Mouse (Mus musculus) activated CD4-positive, CD25-positive, alpha-beta regulatory T cell, adult 4 months (primary cell): ENCODE data around the gene Dgcr2. TPM values are rescaled to one million over a fixed set of nuclear protein-coding genes. Genes with fewer than 3 reads are reported as not detected.

Source experiments
- polyA plus RNA-seq, 2 experiments: library from polyadenylated mRNA; unstranded; fragments of 100-300 nt; shearing (Covaris generic); gene quantifications; one replicate each; pipeline ENCODE4 v1.2.1; 2017

Gene Dgcr2
- polyA plus RNA-seq, 2 experiments from 2014 or later: 17.6 to 20.8 TPM

Other genes starting within 250 kb of the Dgcr2 start
- gene Med15, start 165.7 kb downstream of the Dgcr2 start, polyA plus RNA-seq: 10 to 100 TPM; 66.5 to 89.2 TPM
- 10 to 100 TPM; 11.8 to 16.3 TPM for gene Klhl22, start 138.9 kb downstream of the Dgcr2 start, polyA plus RNA-seq
- gene Scarf2, start 101.3 kb downstream of the Dgcr2 start, polyA plus RNA-seq: not detected
- gene B830017H08Rik, start 65.4 kb downstream of the Dgcr2 start, polyA plus RNA-seq: not detected
- gene Car15, start 60.2 kb downstream of the Dgcr2 start, polyA plus RNA-seq: 1 to 10 TPM; 2.7 to 3.3 TPM
- under 1 TPM in 1 of 2 experiments, not detected in 1; 0.15 TPM for gene Gm20518, start 6.9 kb downstream of the Dgcr2 start, polyA plus RNA-seq
- gene Tssk1, start 4.3 kb downstream of the Dgcr2 start, polyA plus RNA-seq: not detected
- not detected for gene Tssk2, start 75 bp upstream of the Dgcr2 start, polyA plus RNA-seq
- gene Ess2, start 12.8 kb upstream of the Dgcr2 start, polyA plus RNA-seq: 10 to 100 TPM; 24.1 to 40.2 TPM
- not detected for gene Gsc2, start 16.5 kb upstream of the Dgcr2 start, polyA plus RNA-seq
- gene Slc25a1, start 29.7 kb upstream of the Dgcr2 start, polyA plus RNA-seq: 10 to 100 TPM in 1 of 2 experiments, 1 to 10 TPM in 1; 6.3 to 13.1 TPM
- not detected for gene Vpreb2, start 81.9 kb upstream of the Dgcr2 start, polyA plus RNA-seq
- 10 to 100 TPM; 15.6 to 19.7 TPM for gene Dgcr6, start 154.3 kb upstream of the Dgcr2 start, polyA plus RNA-seq
- 1 to 10 TPM; 2.9 to 4.2 TPM for gene Prodh, start 191.6 kb upstream of the Dgcr2 start, polyA plus RNA-seq
- gene Rtn4r, start 229.1 kb upstream of the Dgcr2 start, polyA plus RNA-seq: not detected